In the genomic region with DNA sequence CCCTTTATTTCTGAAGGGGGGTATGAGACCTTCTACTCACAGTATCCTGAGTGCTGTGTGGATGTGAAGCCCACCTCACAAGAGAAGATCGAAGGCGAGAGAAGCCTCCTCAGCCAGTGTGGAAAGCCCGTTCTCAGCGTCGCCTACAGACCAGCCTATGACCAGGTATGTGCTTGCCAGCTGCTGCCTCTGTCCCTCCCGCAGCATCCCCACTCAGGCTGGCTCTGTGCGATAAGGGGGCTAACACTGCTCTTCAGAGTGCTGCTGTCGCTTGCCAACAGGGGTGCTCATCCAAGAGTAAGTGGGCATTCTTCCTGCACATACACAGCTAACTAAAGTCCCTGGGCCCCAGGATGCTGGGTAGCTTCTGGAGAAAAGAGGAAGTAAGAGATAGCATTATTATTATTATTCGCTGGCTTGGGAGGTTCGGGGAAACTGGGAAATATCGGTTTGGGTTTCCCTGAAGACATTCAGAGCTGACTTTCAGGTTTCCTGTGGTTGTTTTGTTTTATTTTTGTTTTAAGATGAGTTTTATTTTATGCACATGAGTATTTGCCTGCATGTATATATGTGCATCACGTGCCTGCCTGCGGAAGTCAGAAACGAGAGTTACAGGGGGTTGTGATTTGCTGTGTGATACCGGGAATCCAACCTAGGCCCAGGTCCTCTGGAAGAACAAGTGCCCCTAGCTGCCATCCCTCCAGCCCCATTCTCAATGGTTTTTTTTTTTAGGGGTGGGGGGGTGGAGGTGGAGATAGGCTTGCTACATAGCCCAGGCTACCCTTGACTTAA, we compare ENCODE assay signal across 25 mouse cellular contexts. TPM values are rescaled to one million over a fixed set of nuclear protein-coding genes. Genes with fewer than 3 reads are reported as not detected.
DNase-seq lines count a peak whose midpoint lies in the region; TF ChIP-seq lines count a peak whose summit lies in the region.
"Had no signal": no experiment of that assay in that cellular context is flagged by ENCODE, and none has a peak within 500 bp of the region (broad histone marks: within the 10 kb centered on the region; RNA-seq: fewer than 3 reads in every experiment).

No protein-coding gene starts in this region.

- peak overlapping the region; percentile 71 for H3K4me3 ChIP-seq in cerebellum, adult 2 months (replicated peaks; ENCODE audit: insufficient read depth, low read depth, low read length)
- 0 out of 2 replicates have a peak overlapping the region, but pooled peaks have one; percentile 3 for H3K4me3 ChIP-seq in olfactory bulb, adult 2 months (ENCODE audit: insufficient read depth, low read depth, low read length)
- H3K4me3 ChIP-seq: erythroblast, embryonic 14.5 days; heart, adult 2 months; heart, embryonic 12.5 days; midbrain, embryonic 12.5 days; neural tube, embryonic 13.5 days; stomach, embryonic 15.5 days had no signal

- H3K27ac ChIP-seq in cerebellum, adult 2 months (ENCODE audit: insufficient read depth, low read length): peak overlapping the region; percentile 76
- peak overlapping the region; percentile 36; the same call in 1 of the 2 replicates for H3K27ac ChIP-seq in olfactory bulb, adult 2 months (ENCODE audit: insufficient read depth, low read depth, low read length)
- H3K27ac ChIP-seq: heart, adult 2 months; hindbrain, embryonic 14.5 days; kidney, postnatal 0 days; liver, embryonic 14.5 days; macrophage; midbrain, embryonic 12.5 days; neural tube, embryonic 13.5 days; stomach, embryonic 15.5 days had no signal

- H3K4me1 ChIP-seq in cerebellum, adult 2 months (ENCODE audit: control insufficient read depth, insufficient read depth, low read length): peaks cover 38% of the 10 kb centered on the region
- H3K4me1 ChIP-seq in olfactory bulb, adult 2 months (ENCODE audit: control insufficient read depth, insufficient read depth, low read length): peaks cover 39% of the 10 kb centered on the region

- no peak for TF ChIP-seq POLR2A in cerebellum, adult 2 months (IDR thresholded peaks at IDR 0.05; ENCODE audit: borderline replicate concordance, insufficient read depth, low read length)
- TF ChIP-seq POLR2A in olfactory bulb, adult 2 months (IDR thresholded peaks at IDR 0.05; ENCODE audit: insufficient read depth, low read depth, low read length): no peak

- no peak for TF ChIP-seq CTCF in cerebellum, adult 2 months (IDR thresholded peaks at IDR 0.05; ENCODE audit: borderline replicate concordance, insufficient read depth, low read depth, low read length)
- TF ChIP-seq CTCF in olfactory bulb, adult 2 months (IDR thresholded peaks at IDR 0.05; ENCODE audit: insufficient read depth, low read depth, low read length): no peak

- 21% methylated on average over 15 of the region's 15 CpGs for whole genome bisulfite sequencing in cerebellum, adult 2 months
- WGBS in olfactory bulb, adult 2 months: 80% methylated on average over 15 of the region's 15 CpGs

- peak in 1 of 2 experiments; percentile 49 for DNase-seq in cerebellum, adult 2 months
- DNase-seq in cerebellum, adult 11-12 months: no peak
- peak; percentile 10 for DNase-seq in A20 (ENCODE audit: low read depth, low spot score)
- peak; percentile 91 for DNase-seq in MEL-GATA-1-ER (ENCODE audit: extremely low read depth, low read depth)
- DNase-seq in MN1 (ENCODE audit: low spot score): no peak
- no peak for DNase-seq in testis, postnatal 14 days (ENCODE audit: low spot score)
- DNase-seq: cerebellum, adult 8-10 months; heart, adult 2 months; heart, postnatal 4 days; kidney, adult 8-10 months; liver; lung, adult 2 months; lung, postnatal 10 days; right cerebral cortex, postnatal 14 days; thymus, postnatal 14 days had no signal

- H3K27me3 ChIP-seq in cerebellum, adult 2 months (ENCODE audit: control insufficient read depth, insufficient read depth, low read length): no peaks in the 10 kb centered on the region
- H3K27me3 ChIP-seq: heart, embryonic 12.5 days had no signal

RNA-seq across cellular contexts. Expression of gene Dusp5, which starts 5.1 kb away (rescaled TPM):
- polyA plus RNA-seq in cerebellum, adult 2 months (2012; rRNA removed): 80.4 and 87.9 TPM in 2 replicates
- polyA plus RNA-seq in olfactory bulb, adult 2 months (2012; ENCODE audit: insufficient read depth, insufficient read length, low replicate concordance, missing spikeins): not detected in 2 replicates

RNA-seq across cellular contexts. Expression of gene Nutf2-ps1, which starts 54.9 kb away (rescaled TPM):
- 17.0 and 17.3 TPM in 2 replicates for polyA plus RNA-seq in cerebellum, adult 2 months (2012; rRNA removed)
- polyA plus RNA-seq in olfactory bulb, adult 2 months (2012; ENCODE audit: insufficient read depth, insufficient read length, low replicate concordance, missing spikeins): not detected in 2 replicates

Comparison
In these comparisons a context has a peak if more than half of its experiments do, and no peak if none do; other contexts are left out.
1. DNase-seq: peak in A20 (single experiment) and MEL-GATA-1-ER (single experiment); none in cerebellum, adult 11-12 months (single experiment), MN1 (single experiment) and testis, postnatal 14 days (single experiment).
2. RNA of gene Dusp5, which starts 5.1 kb away (polyA plus RNA-seq): 80.4 to 87.9 TPM in cerebellum, adult 2 months; not detected in olfactory bulb, adult 2 months; every median in the first group is over 10 times any median in the second.